Mouse (Mus musculus) CD4-positive, CD25-positive, alpha-beta regulatory T cell, adult 4 months (primary cell): Measurements from ENCODE around the gene Eno1. TPM values are rescaled to one million over a fixed set of nuclear protein-coding genes. Genes with fewer than 3 reads are reported as not detected.

Experiments
- ATAC-seq: one replicate; pipeline ENCODE4 v1.8.0; 2017
- polyA plus RNA-seq, 2 experiments: library from polyadenylated mRNA; unstranded; fragments of 100-300 nt; shearing (Covaris generic); gene quantifications; one replicate each; pipeline ENCODE4 v1.2.1; 2017

The Eno1 gene
- polyA plus RNA-seq, 2 experiments from 2014 or later: 733 to 1,178 TPM

DNA sequence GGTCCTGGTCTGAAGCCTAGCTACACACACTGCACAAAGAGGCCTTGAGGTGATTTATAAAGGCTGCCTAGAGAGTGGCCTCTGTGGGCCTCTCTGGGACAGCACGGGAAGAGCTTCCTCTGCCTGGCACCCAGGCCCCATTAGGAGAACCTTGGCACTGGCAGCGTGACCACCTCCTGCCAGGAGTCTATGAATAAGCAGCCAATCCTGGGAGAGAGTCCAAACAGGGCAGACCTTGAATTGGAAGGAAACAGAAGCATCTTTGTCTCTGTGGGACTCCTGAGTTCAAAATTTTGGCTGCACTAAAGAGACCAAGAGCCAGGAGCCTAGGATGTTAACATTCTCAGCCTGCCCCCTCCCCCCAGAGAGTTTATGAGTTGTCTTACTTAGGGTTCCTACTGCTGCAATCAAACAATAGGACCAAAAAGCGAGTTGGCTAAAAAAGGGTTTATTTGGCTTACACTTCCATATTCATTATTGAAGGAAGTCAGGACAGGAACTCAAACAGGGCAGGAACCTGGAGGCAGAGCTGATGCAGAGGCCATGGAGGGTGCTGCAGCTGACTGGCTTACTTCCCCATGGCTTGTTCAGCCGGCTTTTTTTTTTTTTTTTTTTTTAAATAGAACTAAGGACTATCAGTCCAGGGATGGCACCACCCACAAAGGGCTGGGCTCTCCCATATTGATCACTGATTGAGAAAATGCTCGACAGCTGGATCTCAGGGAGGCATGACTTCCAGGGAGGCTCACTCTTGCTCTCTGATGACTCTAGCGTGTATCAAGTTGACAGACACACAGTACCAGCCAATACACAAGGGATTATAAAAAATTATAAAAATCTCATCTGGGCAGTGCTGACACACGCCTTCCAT, 9.5 kb upstream of the Eno1 start:
- no peak for ATAC-seq

GRCm38 (mm10) chr4:150228581-150229348, 7.8 kb upstream of the Eno1 start:
- no peak for ATAC-seq

- no peak for ATAC-seq
Observed at GRCm38 (mm10) chr4:150229747-150230390, 6.7 kb upstream of the Eno1 start.

- ATAC-seq: no peak
Observed at GRCm38 (mm10) chr4:150230460-150231407, 5.8 kb upstream of the Eno1 start.

- no peak for ATAC-seq
Observed at GRCm38 (mm10) chr4:150231871-150232270, 4.7 kb upstream of the Eno1 start.

DNA sequence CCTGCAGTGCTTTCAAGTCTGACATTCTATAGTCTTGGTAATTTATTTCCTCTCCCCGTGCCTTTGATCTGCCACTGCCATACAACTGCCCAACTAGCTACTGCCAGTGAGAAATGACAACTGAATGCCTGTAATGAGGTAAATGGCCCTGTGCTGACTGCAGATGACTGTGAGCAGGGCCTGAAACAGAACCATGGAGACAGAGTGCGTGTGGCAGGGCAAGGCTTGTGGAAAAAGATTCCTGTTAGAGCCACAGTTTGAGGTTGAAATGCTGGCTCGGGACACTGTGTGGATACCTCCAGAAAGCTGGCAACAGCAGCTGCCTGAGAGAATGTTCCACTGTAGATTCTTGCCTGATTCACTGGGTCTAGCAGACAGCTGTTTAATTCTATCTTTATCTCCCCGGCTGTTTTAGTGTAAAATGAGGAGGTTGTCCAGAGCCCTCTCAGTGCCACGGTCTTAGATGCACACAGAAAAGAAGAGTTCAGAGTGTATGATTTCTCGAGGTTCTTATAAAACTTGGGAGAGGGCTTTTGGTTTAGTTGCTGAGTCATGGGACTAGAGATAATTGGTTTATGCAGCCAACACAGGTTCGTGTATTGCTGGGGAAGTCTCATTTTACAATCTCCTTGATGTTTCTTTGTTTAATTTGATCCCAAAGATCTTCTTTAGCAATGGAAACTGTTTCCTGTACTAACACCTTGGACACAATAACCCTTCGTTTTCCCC, 1.8 kb upstream of the Eno1 start:
- ATAC-seq: no peak

DNA sequence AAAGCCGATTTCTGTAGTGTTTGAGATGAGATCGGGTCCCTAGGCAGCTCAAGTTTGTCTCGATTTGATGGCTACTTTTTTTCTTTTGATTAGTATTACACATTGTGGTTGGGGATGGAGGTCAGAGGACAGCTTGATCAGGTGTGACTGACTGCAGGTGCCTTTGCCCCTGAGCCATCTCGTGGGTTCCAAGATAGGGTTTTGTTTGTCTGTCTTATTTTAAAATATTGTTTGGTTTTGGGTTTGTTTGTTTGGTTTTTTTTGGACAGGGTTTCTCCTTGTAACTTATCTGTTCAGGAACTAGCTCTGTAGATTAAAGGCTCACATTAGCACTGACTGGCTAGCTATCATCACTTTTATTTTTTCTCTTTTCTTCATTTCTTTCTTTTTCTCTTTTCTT, 936 bp upstream of the Eno1 start:
- no peak for ATAC-seq

- ATAC-seq: no peak
Observed at GRCm38 (mm10) chr4:150236031-150236430, 490 bp upstream of the Eno1 start.

GRCm38 (mm10) chr4:150237636-150238361, 1.3 kb downstream of the Eno1 start:
- no peak for ATAC-seq

DNA sequence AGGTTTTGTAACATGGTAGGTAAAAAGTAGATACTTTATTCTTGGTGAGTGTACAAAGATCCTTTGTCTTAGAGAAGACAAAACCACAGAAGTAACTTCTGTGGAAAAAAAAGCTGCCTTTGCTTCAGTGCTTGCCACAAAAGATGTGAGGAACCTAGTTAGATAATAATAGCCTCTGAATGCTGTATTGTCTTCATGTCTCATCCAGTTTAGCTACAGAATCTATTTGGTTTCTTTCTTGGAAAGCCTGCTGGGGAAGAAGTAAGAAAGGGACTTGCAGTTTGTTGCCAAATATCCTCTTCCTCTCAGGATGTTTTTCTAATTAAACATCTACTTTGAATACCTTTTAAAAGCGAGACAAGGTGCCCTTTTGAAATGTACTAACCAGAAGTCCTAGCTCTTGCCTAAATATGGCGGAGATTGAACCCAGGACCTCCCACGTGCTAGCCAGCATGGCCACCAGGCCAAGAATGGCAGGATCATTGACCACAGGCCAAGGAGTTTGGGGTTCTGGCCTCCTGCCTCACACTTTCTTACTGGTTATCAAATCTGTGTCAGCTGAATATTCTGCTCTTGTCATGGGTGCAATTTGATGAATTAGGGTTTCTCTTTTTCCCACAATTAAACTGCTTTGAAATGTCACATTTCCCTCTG, 2.0 kb downstream of the Eno1 start:
- ATAC-seq: no peak

DNA sequence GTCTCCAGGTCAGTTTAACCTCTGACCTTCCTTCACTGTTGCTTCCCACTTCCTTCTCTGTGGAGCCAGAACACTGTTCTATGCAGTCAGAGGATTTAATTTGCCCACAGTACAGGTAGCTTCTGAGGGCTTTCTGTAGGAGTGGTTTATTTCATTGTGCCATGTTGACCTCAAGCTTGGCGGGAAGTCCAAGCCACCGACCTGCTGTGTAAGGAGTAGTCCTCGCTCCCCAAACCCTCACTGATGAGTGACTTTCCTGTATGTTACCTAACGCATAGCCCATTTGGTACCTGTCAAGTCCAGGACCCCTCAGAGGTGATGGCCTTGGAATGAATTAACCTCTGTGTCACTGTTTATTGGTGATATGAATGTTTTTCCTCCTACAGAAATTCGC, 2.6 kb downstream of the Eno1 start:
- no peak for ATAC-seq

DNA sequence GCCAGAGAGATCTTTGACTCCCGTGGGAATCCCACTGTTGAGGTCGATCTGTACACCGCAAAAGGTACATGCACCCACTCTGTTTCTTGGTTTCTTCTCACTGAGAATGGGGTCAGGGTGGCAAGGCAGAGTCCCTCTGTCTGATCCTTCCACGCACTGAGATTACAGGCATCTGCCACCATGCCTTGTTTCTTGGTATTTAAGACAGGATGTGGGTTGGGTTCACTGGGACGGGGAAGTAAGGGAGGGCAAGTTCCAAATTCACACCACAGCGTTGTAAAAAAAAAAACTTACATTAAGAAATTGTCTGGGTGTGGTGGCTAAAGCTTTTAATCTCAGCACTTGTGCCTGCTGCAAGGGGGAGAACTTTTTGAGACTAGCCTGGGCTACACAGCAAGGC, 3.0 kb downstream of the Eno1 start:
- ATAC-seq: peak; percentile 44

GRCm38 (mm10) chr4:150239951-150240368, 3.4 kb downstream of the Eno1 start:
- ATAC-seq: peak; percentile 63

DNA sequence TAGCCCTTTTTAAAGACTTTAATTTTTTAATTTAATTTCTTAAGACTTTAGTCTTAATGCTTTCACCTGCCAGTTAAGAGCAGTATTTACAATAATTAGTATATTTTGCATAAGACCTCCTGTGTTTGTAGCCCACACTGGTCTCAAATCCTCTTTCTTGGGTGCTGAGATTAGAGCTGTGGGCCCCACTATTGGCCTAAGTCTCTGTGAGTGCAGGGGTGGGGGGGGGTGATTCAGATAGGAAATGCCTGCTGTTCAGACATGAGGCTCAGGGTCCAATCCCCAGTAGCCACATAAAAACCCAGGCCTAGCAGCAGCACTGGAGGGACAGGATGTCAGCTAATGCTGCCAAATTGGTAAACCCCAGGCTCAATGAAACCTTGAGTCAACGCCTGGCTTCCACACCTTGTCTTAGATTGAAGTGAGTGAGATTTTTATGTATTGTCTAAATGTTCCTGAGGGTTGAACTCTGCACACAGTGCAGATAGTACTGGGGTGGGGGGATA, 3.9 kb downstream of the Eno1 start:
- ATAC-seq: peak; percentile 6

- ATAC-seq: no peak
Observed at GRCm38 (mm10) chr4:150241708-150242107, 5.2 kb downstream of the Eno1 start.

- ATAC-seq: no peak
Observed at GRCm38 (mm10) chr4:150242745-150243144, 6.2 kb downstream of the Eno1 start.

DNA sequence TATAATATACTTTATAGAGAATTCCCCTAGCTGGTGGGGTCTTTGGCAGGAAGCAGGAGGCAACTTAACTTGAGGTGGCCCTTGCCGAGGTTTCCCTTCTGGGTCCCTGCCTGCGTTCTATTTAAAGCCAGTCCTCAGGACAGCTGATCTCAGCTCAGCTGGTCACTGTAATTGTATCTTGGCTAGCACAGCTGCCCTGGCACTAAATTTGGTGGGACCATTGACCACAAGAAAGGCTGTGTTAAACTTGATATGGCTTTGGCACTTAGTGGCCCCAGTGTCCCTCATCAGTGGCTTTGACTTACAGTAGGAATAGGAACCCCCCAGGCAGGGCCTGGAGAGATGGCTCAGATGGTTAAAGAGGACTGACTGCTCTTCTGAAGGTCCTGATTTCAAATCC, 9.4 kb downstream of the Eno1 start:
- no peak for ATAC-seq

DNA sequence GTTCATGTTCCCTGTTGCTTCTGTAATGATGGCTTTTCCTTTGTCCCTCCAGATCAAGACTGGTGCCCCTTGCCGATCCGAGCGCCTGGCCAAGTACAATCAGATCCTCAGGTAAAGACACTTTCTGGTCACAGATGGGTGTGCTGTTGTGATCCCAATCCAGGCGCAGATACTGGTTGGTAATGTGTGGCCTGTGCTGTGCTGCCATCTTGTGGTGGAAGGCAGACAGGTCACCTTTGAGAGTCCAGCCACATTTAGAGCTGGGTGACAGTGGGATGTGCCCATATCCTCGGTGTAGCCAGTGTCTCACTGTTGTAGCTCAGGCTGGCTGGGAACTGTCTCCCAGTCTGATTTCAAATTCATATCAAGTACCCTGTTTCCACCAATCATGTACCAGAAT, 11.5 kb downstream of the Eno1 start:
- peak; percentile 86 for ATAC-seq

DNA sequence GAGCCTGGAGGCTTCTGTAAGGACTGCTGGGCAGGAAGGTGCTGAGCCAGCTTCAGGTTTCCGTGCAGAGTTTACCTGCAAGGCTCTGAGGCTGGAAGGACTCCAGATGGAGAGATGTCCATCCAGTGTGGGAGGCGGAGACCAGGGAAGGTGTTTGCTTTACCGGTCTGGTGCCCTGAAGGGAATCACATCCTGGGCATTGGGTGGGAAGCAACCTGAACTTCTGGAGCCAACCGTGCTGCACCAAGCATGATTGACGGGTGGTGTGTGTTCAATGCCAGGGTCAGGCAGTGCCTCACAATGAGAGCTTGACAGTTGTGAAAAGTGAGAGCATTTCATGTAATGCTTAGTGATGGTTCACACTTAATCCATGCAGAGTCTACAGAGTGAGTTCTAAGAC, 12.4 kb downstream of the Eno1 start:
- no peak for ATAC-seq

- no peak for ATAC-seq
Observed at GRCm38 (mm10) chr4:150249731-150250270, 13.3 kb downstream of the Eno1 start.
